Mouse (Mus musculus): ENCODE results near the gene Brms1.

GRCm38 (mm10) chr19:5079279-5079678 lies 38.1 kb downstream of the Brms1 start:
- TF ChIP-seq POLR2A (IDR thresholded peaks at IDR 0.05; ENCODE audit: low read depth, low read length): no peak
- TF ChIP-seq CTCF (IDR thresholded peaks at IDR 0.05; ENCODE audit: extremely low read depth, insufficient read length, insufficient replicate concordance, low read depth, low read length): no peak

Data from small intestine, adult 2 months (tissue).